ENCODE assay signal across 22 mouse cellular contexts in genomic region chr5:32994471-32994870, GRCm38 (mm10). TPM values are rescaled to one million over a fixed set of nuclear protein-coding genes. Genes with fewer than 3 reads are reported as not detected.
DNase-seq lines count a peak whose midpoint lies in the region; ATAC-seq lines count a peak whose summit lies in the region.
"Had no signal": no experiment of that assay in that cellular context is flagged by ENCODE, and none has a peak within 500 bp of the region (broad histone marks: within the 10 kb centered on the region; RNA-seq: fewer than 3 reads in every experiment).

No protein-coding gene starts in this region.

- ATAC-seq in heart, embryonic 13.5 days (ENCODE audit: extremely low read depth, insufficient number of reproducible peaks, low FRiP score, low TSS enrichment) = no peak
- no peak for ATAC-seq in neural tube, embryonic 14.5 days (ENCODE audit: low read depth)
- ATAC-seq in embryonic facial prominence, embryonic 13.5 days (ENCODE audit: insufficient number of reproducible peaks, insufficient read depth, low FRiP score, low TSS enrichment, low read depth) = peak; percentile 21; the same call in 1 of the 2 replicates
- no peak for ATAC-seq in limb, embryonic 15.5 days (ENCODE audit: insufficient number of reproducible peaks, low FRiP score, low TSS enrichment, low read depth)
- ATAC-seq in activated CD4-positive, CD25-positive, alpha-beta regulatory T cell, adult 4 months = no peak
- ATAC-seq: forebrain, embryonic 14.5 days; intestine, embryonic 16.5 days had no signal

- H3K4me1 ChIP-seq in heart, embryonic 13.5 days = peaks cover 34% of the 10 kb centered on the region
- peaks cover 8% of the 10 kb centered on the region; the same call in 1 of the 2 replicates for H3K4me1 ChIP-seq in neural tube, embryonic 14.5 days (ENCODE audit: control insufficient read depth, insufficient read depth, low read length)
- peaks cover 12% of the 10 kb centered on the region for H3K4me1 ChIP-seq in embryonic facial prominence, embryonic 13.5 days
- no peaks in the 10 kb centered on the region; the same call in 1 of the 2 replicates for H3K4me1 ChIP-seq in limb, embryonic 15.5 days

- 57% methylated on average over 2 of the region's 2 CpGs for WGBS in heart, embryonic 13.5 days
- 57% methylated on average over 2 of the region's 2 CpGs for WGBS in neural tube, embryonic 14.5 days
- 22% methylated on average over 2 of the region's 2 CpGs for WGBS in embryonic facial prominence, embryonic 13.5 days
- 37% methylated on average over 2 of the region's 2 CpGs for WGBS in limb, embryonic 15.5 days

- DNase-seq in heart, adult 18-20 months = no peak
- DNase-seq in neural tube, embryonic 10.5 days (ENCODE audit: extremely low spot score, low spot score) = no peak
- no peak for DNase-seq in embryo, embryonic 10.5 days (ENCODE audit: low spot score)
- DNase-seq: adrenal gland, adult 8-10 months; adrenal gland, postnatal 36 days; cerebellum, adult 11 months; cerebellum, adult 8-10 months; cerebellum, postnatal 14 days; gastrocnemius, postnatal 14 days; heart, postnatal 36 days had no signal

- no peaks in the 10 kb centered on the region for H3K36me3 ChIP-seq in heart, embryonic 13.5 days
- H3K36me3 ChIP-seq in neural tube, embryonic 14.5 days (ENCODE audit: control insufficient read depth, insufficient read depth, low read length) = no peaks in the 10 kb centered on the region
- peaks cover 7% of the 10 kb centered on the region; the same call in 1 of the 2 replicates for H3K36me3 ChIP-seq in embryonic facial prominence, embryonic 13.5 days
- H3K36me3 ChIP-seq in limb, embryonic 15.5 days = 0 out of 2 replicates have a peak, but pooled peaks cover 5% of the 10 kb centered on the region
- H3K36me3 ChIP-seq: heart, embryonic 12.5 days; hindbrain, embryonic 15.5 days had no signal

- H3K27ac ChIP-seq in heart, embryonic 13.5 days (replicated peaks) = no peak overlapping the region
- 0 out of 2 replicates have a peak overlapping the region, but pooled peaks have one; percentile 10 for H3K27ac ChIP-seq in neural tube, embryonic 14.5 days (ENCODE audit: low read depth, low read length)
- H3K27ac ChIP-seq in embryonic facial prominence, embryonic 13.5 days = peak overlapping the region; percentile 55
- H3K27ac ChIP-seq in limb, embryonic 15.5 days = peak overlapping the region; percentile 67
- H3K27ac ChIP-seq: forebrain, embryonic 10.5 days; hindbrain, embryonic 15.5 days had no signal

- H3K27me3 ChIP-seq in heart, embryonic 13.5 days (replicated peaks) = peaks cover 7% of the 10 kb centered on the region; the same call in 1 of the 2 replicates
- H3K27me3 ChIP-seq in neural tube, embryonic 14.5 days (ENCODE audit: control insufficient read depth, insufficient read depth, low read length) = no peaks in the 10 kb centered on the region
- no peaks in the 10 kb centered on the region for H3K27me3 ChIP-seq in embryonic facial prominence, embryonic 13.5 days
- H3K27me3 ChIP-seq in limb, embryonic 15.5 days = no peaks in the 10 kb centered on the region
- H3K27me3 ChIP-seq: CH12.LX; hindbrain, embryonic 15.5 days had no signal

- no peaks in the 10 kb centered on the region for H3K9me3 ChIP-seq in heart, embryonic 13.5 days
- H3K9me3 ChIP-seq in neural tube, embryonic 14.5 days (ENCODE audit: control insufficient read depth, low read length) = no peaks in the 10 kb centered on the region
- H3K9me3 ChIP-seq in embryonic facial prominence, embryonic 13.5 days = no peaks in the 10 kb centered on the region
- H3K9me3 ChIP-seq in limb, embryonic 15.5 days = no peaks in the 10 kb centered on the region
- H3K9me3 ChIP-seq: forebrain, embryonic 10.5 days; heart, embryonic 12.5 days; hindbrain, embryonic 15.5 days had no signal

- H3K9ac ChIP-seq in heart, embryonic 13.5 days = 0 out of 2 replicates have a peak overlapping the region, but pooled peaks have one; percentile 3
- H3K9ac ChIP-seq in neural tube, embryonic 14.5 days (replicated peaks; ENCODE audit: low read depth, low read length) = no peak overlapping the region
- no peak overlapping the region for H3K9ac ChIP-seq in embryonic facial prominence, embryonic 13.5 days
- H3K9ac ChIP-seq in limb, embryonic 15.5 days = no peak overlapping the region
- H3K9ac ChIP-seq: heart, embryonic 12.5 days; hindbrain, embryonic 15.5 days had no signal

- no peak overlapping the region for H3K4me3 ChIP-seq in heart, embryonic 13.5 days
- H3K4me3 ChIP-seq in neural tube, embryonic 14.5 days (ENCODE audit: low read depth, low read length) = no peak overlapping the region
- no peak overlapping the region for H3K4me3 ChIP-seq in embryonic facial prominence, embryonic 13.5 days
- H3K4me3 ChIP-seq in limb, embryonic 15.5 days = no peak overlapping the region
- H3K4me3 ChIP-seq: erythroblast, embryonic 14.5 days; forebrain, embryonic 10.5 days; heart, embryonic 12.5 days; hindbrain, embryonic 15.5 days had no signal

- no peak overlapping the region for H3K4me2 ChIP-seq in heart, embryonic 13.5 days
- H3K4me2 ChIP-seq in neural tube, embryonic 14.5 days (ENCODE audit: low read depth, low read length) = no peak overlapping the region
- H3K4me2 ChIP-seq in embryonic facial prominence, embryonic 13.5 days = no peak overlapping the region
- H3K4me2 ChIP-seq in limb, embryonic 15.5 days = no peak overlapping the region
- H3K4me2 ChIP-seq: heart, embryonic 12.5 days; hindbrain, embryonic 15.5 days had no signal

RNA-seq across cellular contexts. Expression of gene Ywhah, which starts 24.1 kb away (rescaled TPM):
- polyA plus RNA-seq in heart, embryonic 13.5 days (2015; fragmentation: Nextera tagmentation; extraction: Ambion mirVana) = 406 and 460 TPM in 2 replicates
- total RNA-seq in heart, adult 18-20 months (2021) = 10 to 100 TPM; 90.3 TPM
- 776 and 794 TPM in 2 replicates for polyA plus RNA-seq in neural tube, embryonic 14.5 days (2014; fragmentation: Nextera tagmentation; extraction: Ambion mirVana)
- polyA plus RNA-seq in embryonic facial prominence, embryonic 13.5 days (2015; fragmentation: Nextera tagmentation; extraction: Ambion mirVana) = 384 and 394 TPM in 2 replicates
- polyA plus RNA-seq in limb, embryonic 15.5 days (2015; fragmentation: Nextera tagmentation; extraction: Ambion mirVana) = 363 and 383 TPM in 2 replicates
- 100 to 1,000 TPM; 255 to 299 TPM for polyA plus RNA-seq in activated CD4-positive, CD25-positive, alpha-beta regulatory T cell, adult 4 months (2017; shearing (Covaris generic))
